In the genomic region with DNA sequence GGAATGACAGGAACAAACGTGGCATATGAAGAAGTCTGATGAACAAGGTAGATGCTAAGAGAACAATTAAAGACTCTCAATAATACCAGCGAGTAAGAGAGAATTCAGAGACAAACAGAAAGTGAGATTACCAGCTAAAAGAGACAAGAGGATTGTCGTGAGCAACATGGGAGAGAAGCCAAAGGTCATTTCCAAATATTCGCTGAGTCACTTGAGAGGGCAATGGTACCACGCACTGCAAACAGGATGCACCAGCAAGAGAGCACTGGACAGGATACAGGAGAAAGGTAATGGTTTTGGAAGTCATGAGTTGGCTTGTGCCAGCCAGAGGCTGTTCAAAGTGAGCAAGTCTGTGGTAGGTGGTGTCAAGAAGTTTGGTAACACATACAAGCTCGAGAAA, we compare ENCODE assay signal across 13 mouse cellular contexts. TPM values are rescaled to one million over a fixed set of nuclear protein-coding genes. Genes with fewer than 3 reads are reported as not detected.
"Had no signal": no experiment of that assay in that cellular context is flagged by ENCODE, and none has a peak within 500 bp of the region (broad histone marks: within the 10 kb centered on the region; RNA-seq: fewer than 3 reads in every experiment).

No protein-coding gene starts in this region.

- H3K9me3 ChIP-seq: limb, embryonic 15.5 days; stomach, embryonic 15.5 days had no signal

- H3K4me1 ChIP-seq: stomach, embryonic 15.5 days had no signal

- H3K4me3 ChIP-seq: left cerebral cortex, adult 2 months; limb, embryonic 15.5 days; myocyte; stomach, embryonic 15.5 days had no signal

- DNase-seq: kidney, postnatal 14 days; lung, adult 18-20 months; midbrain, embryonic 14.5 days; right cerebral cortex, postnatal 14 days; thymus, adult 2 months; thymus, postnatal 25 days had no signal

- H3K36me3 ChIP-seq: limb, embryonic 15.5 days; stomach, embryonic 15.5 days had no signal

- H3K27ac ChIP-seq: left cerebral cortex, adult 2 months; limb, embryonic 15.5 days; liver, embryonic 14.5 days; stomach, embryonic 15.5 days had no signal

- H3K27me3 ChIP-seq: limb, embryonic 15.5 days; stomach, embryonic 15.5 days had no signal

RNA-seq across cellular contexts. Expression of gene Fbxl13, which starts 39.5 kb away (rescaled TPM):
- total RNA-seq: neutrophil, adult 5-6 weeks had no signal
- polyA plus RNA-seq: limb, embryonic 15.5 days; neural tube, embryonic 11.5 days had no signal
